Mouse (Mus musculus) hindbrain, embryonic 10.5 days (tissue): ENCODE data around the gene Cdcp2. TPM values are rescaled to one million over a fixed set of nuclear protein-coding genes. Genes with fewer than 3 reads are reported as not detected.
A peak's percentile ranks its signal among the peaks of the same experiment; 100 is the strongest.

Source experiments
- DNase-seq: peaks from one replicate; pipeline ENCODE4 v3.0.0-alpha.2; 2017; ENCODE audit warnings: low spot score
- H3K27ac ChIP-seq: fragments of 300-500 bp; sonication (generic); 2 replicates; pipeline ENCODE4 v1.5.1; 2016; ENCODE audit warnings: mild to moderate bottlenecking, moderate library complexity
- H3K27me3 ChIP-seq: fragments of 300-500 bp; sonication (generic); 2 replicates; pipeline ENCODE4 v1.6.1; 2016; ENCODE audit warnings: mild to moderate bottlenecking; ENCODE audit not compliant: poor library complexity, insufficient read depth, severe bottlenecking
- H3K36me3 ChIP-seq: fragments of 300-500 bp; sonication (generic); 2 replicates; pipeline ENCODE4 v1.6.1; 2016; ENCODE audit warnings: mild to moderate bottlenecking, moderate library complexity
- H3K4me1 ChIP-seq: fragments of 300-500 bp; sonication (generic); replicated peaks from 2 replicates; pipeline ENCODE4 v1.6.1; 2016; ENCODE audit warnings: mild to moderate bottlenecking
- H3K4me3 ChIP-seq: fragments of 300-500 bp; sonication (generic); 2 replicates; pipeline ENCODE4 v1.5.1; 2016; ENCODE audit warnings: mild to moderate bottlenecking, moderate library complexity
- H3K9me3 ChIP-seq: fragments of 300-500 bp; sonication (generic); 2 replicates; pipeline ENCODE4 v1.6.1; 2016; ENCODE audit warnings: mild to moderate bottlenecking, moderate library complexity
- WGBS: fragments of 180-500 bp; shearing (Covaris S2); methylation state at CpG from one replicate; pipeline ENCODE4 v1.1.7; 2016; 5-methylcytosine and 5-hydroxymethylcytosine counted together
- polyA plus RNA-seq: library from polyadenylated mRNA; unstranded; fragments of >200 nt; fragmentation: Nextera tagmentation; extraction: Ambion mirVana; gene quantifications from 2 replicates; pipeline ENCODE4 v1.2.1, GENCODE M21; 2016

The Cdcp2 gene
- polyA plus RNA-seq, 1 experiment from 2014 or later, result 0.30 TPM

DNA sequence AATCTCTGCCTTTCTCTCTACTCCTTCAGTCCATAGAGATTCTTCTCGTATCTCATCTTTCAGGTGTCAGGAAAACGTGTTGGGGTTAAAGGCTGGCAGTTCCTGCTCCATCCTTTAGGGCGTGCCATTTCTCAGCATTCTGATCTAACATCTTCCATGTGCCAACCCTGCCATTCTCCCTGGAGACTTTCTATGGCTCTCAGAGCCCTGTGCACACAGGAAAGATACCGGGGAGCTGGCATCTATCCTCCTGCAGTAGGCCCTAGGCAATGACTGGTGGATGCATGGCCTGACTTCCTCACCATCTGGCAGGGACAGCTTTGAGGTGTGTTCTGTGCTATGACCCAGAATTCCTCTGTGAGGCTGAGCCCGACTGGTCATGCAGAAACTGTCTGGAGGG lies 28.4 kb downstream of the Cdcp2 start:
- 63% methylated on average over 5 of the region's 5 CpGs for WGBS
- no peak for DNase-seq
- H3K9me3 ChIP-seq, result no peaks in the 10 kb centered on the region
- H3K27ac ChIP-seq, result no peak overlapping the region
- no peak overlapping the region for H3K4me3 ChIP-seq
- H3K27me3 ChIP-seq, result peaks cover 5% of the 10 kb centered on the region; the same call in 1 of the 2 replicates
- H3K4me1 ChIP-seq, result peaks cover 69% of the 10 kb centered on the region
- no peaks in the 10 kb centered on the region for H3K36me3 ChIP-seq

DNA sequence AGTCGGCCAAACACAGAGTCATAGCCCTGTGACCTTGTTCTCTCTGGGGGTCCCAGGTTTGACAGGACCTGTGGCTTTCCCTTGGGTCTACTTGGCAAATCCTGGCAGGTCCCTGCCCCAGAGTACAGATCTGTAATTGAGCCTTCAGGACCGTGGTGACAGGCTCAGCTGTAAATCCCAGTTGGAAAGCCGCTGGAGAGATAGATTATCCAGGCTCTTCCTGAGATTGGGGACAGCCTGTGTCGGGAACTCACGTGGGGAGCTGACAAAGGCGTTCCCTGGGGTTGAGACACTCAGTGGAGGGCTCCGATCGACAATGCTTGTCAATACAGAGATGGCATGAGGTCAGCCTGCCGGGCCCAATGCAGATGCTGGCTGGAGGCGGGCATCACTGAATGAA lies 29.7 kb downstream of the Cdcp2 start:
- Histone ChIP-seq H3K36me3 (no peaks in the 10 kb centered on the region), H3K27ac (peak overlapping the region; percentile 78), H3K9me3 (no peaks in the 10 kb centered on the region), H3K4me3 (no peak overlapping the region), H3K4me1 (peaks cover 71% of the 10 kb centered on the region), H3K27me3 (peaks cover 5% of the 10 kb centered on the region; the same call in 1 of the 2 replicates)
- 41% methylated on average over 10 of the region's 10 CpGs for WGBS
- DNase-seq, result no peak

DNA sequence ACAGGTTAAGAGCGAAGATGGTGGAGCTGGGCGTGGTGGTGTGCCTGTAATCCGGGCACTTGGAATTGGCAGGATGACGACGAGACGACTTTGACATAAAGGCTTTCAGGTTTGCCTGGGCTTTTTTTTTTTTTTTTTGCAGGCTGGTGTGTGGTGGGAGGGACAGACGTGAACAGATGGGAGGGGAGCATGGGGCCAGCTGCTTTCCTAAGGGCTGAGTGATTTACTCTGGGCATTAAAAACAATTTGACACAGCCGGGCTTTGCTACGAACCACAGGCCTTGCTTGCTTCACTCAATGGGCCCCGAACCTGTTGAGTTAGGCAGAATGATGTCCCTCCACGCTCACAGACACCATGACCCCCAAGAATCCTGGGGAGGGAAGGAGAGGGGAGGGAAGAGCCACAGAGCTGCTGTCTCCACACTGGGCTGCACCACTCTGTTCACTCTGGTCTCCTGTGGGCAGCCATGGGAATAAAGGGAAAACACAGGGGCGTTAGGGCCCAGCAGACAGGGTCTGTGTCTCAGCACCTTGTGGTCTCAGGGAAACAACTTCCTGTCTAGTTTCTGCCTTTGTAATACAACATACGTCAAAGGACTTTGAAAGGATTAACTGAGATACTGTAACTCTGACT lies 30.3 kb downstream of the Cdcp2 start:
- Histone ChIP-seq H3K9me3 (no peaks in the 10 kb centered on the region), H3K27ac (peak overlapping the region; percentile 78), H3K4me3 (no peak overlapping the region), H3K27me3 (peaks cover 5% of the 10 kb centered on the region; the same call in 1 of the 2 replicates), H3K36me3 (no peaks in the 10 kb centered on the region), H3K4me1 (peaks cover 68% of the 10 kb centered on the region)
- peak; percentile 27 for DNase-seq
- 54% methylated on average over 13 of the region's 13 CpGs for WGBS

DNA sequence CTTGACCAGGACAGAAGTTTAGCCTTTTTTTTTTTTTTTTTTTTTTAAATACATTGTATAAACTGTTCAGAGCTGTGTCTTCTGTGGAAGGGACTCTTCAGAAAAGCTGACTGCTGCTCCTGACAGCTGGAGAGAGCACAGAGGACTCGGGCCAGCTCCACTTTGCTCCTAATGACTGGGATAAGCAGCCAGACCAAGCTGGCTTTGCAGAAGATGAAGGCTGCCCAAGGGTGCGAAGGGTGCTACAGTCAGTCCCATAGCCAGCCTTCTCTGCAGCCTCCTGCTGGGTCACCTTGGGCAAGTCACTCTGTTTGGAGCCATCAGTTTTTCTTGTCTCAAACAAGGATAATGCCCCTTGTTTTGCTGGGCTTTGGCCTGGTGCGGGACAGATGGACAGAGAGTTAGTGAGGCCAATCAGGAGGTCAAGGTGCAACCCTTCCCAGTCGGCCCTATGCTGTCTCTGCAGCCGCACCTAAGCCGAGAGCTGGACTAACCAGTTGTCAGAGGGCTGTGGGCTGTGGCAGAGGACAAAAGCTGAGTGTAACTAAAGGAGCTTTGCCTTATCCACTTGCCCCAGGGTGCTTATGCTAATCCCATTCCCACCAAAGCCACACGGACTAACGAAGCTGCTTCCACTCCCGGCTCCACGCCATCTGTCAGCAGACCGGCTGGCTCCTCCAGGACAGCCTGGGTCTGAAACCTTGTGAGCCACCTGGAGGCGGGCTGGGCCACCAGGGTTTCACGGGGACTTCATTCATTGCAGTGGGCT lies 31.4 kb downstream of the Cdcp2 start:
- WGBS, result 20% methylated on average over 13 of the region's 13 CpGs
- Histone ChIP-seq H3K36me3 (no peaks in the 10 kb centered on the region), H3K27ac (peak overlapping the region; percentile 82), H3K27me3 (peaks cover 5% of the 10 kb centered on the region; the same call in 1 of the 2 replicates), H3K9me3 (no peaks in the 10 kb centered on the region), H3K4me1 (peaks cover 70% of the 10 kb centered on the region), H3K4me3 (0 out of 2 replicates have a peak overlapping the region, but pooled peaks have one; percentile 6)
- DNase-seq, result peak; percentile 61

DNA sequence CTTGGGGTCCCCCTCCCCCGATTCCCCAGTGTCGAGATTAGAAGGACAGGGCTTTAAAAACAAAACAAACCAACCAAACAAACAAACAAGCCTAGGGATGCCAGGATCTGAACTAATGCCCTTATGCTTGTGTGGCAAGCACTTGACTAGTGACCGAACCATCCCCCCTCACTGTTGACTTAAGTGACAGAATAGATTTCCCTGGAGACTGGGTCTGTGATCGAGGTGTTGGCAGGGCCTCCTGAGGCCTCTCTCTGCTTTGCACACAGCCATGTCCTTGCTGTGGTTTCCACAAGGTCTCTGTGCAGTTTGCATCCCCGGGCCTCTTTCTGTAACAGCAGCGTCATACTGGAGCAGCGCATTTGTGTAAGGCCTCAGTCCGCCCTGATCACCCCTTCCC lies 32.7 kb downstream of the Cdcp2 start:
- H3K27ac ChIP-seq, result peak overlapping the region; percentile 64; the same call in 1 of the 2 replicates
- WGBS, result 80% methylated on average over 8 of the region's 8 CpGs
- H3K36me3 ChIP-seq, result no peaks in the 10 kb centered on the region
- peaks cover 65% of the 10 kb centered on the region for H3K4me1 ChIP-seq
- H3K4me3 ChIP-seq, result no peak overlapping the region
- no peak for DNase-seq
- H3K27me3 ChIP-seq, result peaks cover 5% of the 10 kb centered on the region; the same call in 1 of the 2 replicates
- H3K9me3 ChIP-seq, result no peaks in the 10 kb centered on the region

DNA sequence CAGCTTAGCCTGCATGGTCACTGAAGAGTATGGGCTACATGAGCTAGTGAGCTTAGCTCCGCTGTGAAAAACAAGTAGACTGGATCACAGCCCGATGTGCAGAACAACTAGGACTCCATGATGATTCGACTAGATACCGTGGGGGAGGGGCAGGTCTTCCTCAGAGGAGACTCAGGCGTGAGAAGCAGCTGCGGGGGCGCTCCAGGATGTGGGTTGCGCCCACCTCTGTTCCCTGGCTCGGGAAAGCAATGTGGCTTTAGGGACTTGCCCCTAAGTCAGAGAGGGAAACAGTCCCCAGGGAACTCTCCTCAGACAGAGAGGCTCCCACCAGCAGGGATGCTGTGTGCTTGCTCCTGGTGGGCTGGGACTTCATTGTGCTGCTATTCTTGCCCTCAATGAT lies 33.8 kb downstream of the Cdcp2 start:
- Histone ChIP-seq H3K4me3 (no peak overlapping the region), H3K27me3 (peaks cover 5% of the 10 kb centered on the region; the same call in 1 of the 2 replicates), H3K36me3 (no peaks in the 10 kb centered on the region), H3K9me3 (no peaks in the 10 kb centered on the region), H3K4me1 (peaks cover 59% of the 10 kb centered on the region), H3K27ac (peak overlapping the region; percentile 57)
- DNase-seq, result no peak
- WGBS, result 21% methylated on average over 9 of the region's 9 CpGs

DNA sequence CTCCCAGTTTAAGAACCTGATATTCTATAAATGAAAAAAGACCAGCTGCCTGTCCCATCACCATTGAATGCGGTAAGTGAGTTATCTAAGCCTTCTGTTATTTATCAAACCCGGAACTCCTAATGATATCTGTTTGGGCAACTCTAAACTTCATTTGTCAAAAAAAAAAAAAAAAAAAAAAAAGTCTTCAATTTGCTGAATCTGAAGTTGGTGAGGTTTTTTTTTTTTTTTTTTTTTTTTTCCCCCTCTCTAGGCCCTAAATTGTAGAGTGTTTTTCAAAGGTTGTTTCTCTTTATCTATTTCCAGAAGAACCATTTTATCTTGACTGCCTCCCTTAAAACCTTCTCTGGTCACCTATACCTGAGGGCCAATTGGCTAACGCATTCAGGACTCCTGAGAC lies 38.2 kb downstream of the Cdcp2 start:
- H3K4me3 ChIP-seq, result no peak overlapping the region
- H3K27me3 ChIP-seq, result peaks cover 25% of the 10 kb centered on the region; the same call in 1 of the 2 replicates
- no peak overlapping the region for H3K27ac ChIP-seq
- WGBS, result 94% methylated on average over 3 of the region's 3 CpGs
- DNase-seq, result no peak
- peaks cover 9% of the 10 kb centered on the region; the same call in 1 of the 2 replicates for H3K36me3 ChIP-seq
- H3K9me3 ChIP-seq, result no peaks in the 10 kb centered on the region
- peaks cover 60% of the 10 kb centered on the region for H3K4me1 ChIP-seq

DNA sequence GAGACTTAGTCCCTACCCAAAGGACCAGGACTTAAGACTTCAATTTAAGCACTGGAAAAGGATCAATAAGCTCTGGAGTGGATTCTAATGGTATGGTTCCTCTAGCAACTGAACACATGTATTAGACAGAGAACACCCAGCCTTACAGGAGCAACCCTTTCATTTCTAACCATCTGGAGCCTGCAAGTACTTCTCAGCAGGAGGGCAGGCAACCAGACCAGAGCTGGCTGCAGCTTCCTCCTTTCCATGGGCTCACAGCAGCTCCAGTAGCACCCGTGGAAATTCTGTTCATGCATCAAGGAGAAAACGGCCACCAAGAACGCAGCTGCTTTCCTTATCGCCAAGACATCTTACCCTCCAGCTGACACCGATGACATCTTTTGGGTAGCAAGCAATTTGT lies 39.0 kb downstream of the Cdcp2 start:
- Histone ChIP-seq H3K9me3 (no peaks in the 10 kb centered on the region), H3K36me3 (peaks cover 9% of the 10 kb centered on the region; the same call in 1 of the 2 replicates), H3K27me3 (peaks cover 25% of the 10 kb centered on the region; the same call in 1 of the 2 replicates), H3K4me3 (no peak overlapping the region), H3K4me1 (peaks cover 62% of the 10 kb centered on the region), H3K27ac (no peak overlapping the region)
- DNase-seq, result no peak
- WGBS, result 80% methylated on average over 5 of the region's 5 CpGs

DNA sequence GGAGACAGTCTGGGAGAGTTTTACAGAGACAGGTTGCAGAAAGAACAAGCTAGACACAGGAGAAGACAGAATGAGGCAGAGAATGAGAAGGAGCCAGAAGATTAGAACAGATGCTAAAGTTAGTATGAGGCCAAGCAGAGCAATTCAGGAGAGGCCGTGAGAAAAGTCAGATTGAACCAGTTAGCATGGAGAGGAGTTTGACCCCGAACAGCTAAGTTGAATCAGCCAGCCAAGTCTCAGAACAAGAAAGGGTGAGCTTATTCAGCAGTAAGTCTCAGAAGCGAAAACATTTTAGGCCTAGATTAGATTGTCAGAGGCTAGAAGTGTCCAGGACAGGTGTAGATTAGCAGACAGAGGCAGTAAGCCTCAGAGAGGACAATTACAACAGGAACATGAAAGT lies 39.8 kb downstream of the Cdcp2 start:
- WGBS, result 66% methylated on average over 3 of the region's 3 CpGs
- DNase-seq, result no peak
- Histone ChIP-seq H3K9me3 (no peaks in the 10 kb centered on the region), H3K27me3 (peaks cover 25% of the 10 kb centered on the region; the same call in 1 of the 2 replicates), H3K4me3 (no peak overlapping the region), H3K4me1 (peaks cover 66% of the 10 kb centered on the region), H3K36me3 (peaks cover 9% of the 10 kb centered on the region; the same call in 1 of the 2 replicates), H3K27ac (peak overlapping the region; percentile 26; the same call in 1 of the 2 replicates)

DNA sequence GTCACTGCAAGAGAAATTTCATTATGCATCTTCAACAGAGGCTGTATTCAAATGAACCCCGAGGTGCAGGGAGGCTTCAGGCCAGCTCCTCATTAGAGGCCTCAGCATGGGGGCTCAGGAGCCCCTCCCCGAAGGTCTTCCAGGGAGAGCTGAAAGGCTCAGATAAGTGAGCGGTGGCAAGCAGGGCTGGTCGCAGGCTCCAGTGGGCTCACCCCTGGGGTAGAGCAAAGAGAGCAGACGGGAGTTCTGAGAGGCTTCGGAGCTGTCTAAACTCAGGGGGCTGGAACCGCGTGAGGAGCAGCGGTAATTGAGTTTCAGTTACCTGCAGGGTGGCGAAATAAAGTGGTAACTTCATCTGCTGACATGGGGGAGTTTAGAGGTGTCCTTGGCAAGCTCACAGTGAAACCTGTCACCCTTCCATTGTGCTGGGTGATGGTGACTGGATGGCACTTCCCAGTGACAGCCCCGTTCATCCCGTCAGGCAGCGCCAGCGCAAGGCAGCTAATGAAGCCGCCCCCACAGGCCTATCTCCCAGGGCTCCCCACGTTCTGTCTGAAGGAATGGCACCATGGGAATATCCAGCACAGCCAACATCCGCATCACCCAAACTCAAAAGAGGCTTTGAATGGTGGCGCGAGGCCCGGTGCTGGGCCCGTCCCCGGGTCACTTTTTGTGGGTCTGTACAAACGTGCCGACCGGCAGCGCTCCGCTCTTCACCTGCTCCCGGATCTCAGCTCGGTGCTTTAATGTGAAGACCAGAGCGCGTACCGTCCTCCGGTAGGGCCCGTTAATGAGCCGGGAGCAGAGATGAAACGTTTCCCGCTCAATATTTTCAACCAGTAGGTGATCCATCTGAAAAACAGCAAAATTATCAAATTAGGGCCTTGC lies 42.5 kb downstream of the Cdcp2 start:
- H3K4me1 ChIP-seq, result peaks cover 65% of the 10 kb centered on the region
- H3K9me3 ChIP-seq, result no peaks in the 10 kb centered on the region
- H3K27ac ChIP-seq, result peak overlapping the region; percentile 5
- peaks cover 21% of the 10 kb centered on the region for H3K36me3 ChIP-seq
- DNase-seq, result no peak
- WGBS, result 37% methylated on average over 37 of the region's 37 CpGs
- H3K27me3 ChIP-seq, result peaks cover 25% of the 10 kb centered on the region; the same call in 1 of the 2 replicates
- no peak overlapping the region for H3K4me3 ChIP-seq

DNA sequence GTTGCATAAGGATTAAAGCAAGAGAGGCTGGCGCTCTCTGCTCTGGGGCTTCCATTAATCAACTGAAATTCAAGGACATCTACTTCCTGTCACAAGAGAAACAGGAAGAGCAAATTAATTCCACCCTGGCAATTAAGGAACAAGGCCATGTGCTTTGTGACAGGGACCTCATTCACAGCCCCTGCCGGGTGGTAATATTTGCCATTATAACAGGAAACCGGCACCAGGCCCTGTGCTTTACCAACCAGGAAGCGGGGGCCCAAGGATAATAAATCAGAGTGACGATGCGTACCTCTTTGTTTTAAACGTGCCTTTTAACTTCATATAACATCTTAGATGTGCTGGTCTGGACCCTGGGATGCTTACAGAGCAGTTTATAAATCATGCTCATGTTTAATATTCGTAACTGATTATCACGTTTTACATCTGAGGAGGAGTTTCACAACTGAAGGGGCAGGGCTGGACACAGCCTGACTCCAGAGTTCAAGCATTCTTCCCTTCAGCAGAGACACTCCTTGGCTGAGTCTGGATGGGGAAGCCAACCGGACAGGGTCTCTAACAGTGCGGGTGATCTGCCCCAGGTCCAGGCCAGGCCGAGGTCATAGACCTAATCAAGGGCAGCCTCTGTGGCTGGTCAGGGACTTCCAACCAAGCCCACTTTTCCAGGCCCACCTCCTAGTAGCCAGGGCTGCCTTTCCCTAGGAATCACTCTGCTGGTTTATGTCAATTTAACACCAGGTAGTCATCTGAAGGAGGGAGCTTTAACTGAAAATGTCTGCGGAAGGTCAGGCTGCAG lies 43.3 kb downstream of the Cdcp2 start:
- Histone ChIP-seq H3K9me3 (no peaks in the 10 kb centered on the region), H3K27ac (peak overlapping the region; percentile 76), H3K36me3 (peaks cover 21% of the 10 kb centered on the region), H3K4me3 (no peak overlapping the region), H3K27me3 (peaks cover 25% of the 10 kb centered on the region; the same call in 1 of the 2 replicates), H3K4me1 (peaks cover 70% of the 10 kb centered on the region)
- DNase-seq, result peak; percentile 25
- WGBS, result 58% methylated on average over 13 of the region's 13 CpGs

DNA sequence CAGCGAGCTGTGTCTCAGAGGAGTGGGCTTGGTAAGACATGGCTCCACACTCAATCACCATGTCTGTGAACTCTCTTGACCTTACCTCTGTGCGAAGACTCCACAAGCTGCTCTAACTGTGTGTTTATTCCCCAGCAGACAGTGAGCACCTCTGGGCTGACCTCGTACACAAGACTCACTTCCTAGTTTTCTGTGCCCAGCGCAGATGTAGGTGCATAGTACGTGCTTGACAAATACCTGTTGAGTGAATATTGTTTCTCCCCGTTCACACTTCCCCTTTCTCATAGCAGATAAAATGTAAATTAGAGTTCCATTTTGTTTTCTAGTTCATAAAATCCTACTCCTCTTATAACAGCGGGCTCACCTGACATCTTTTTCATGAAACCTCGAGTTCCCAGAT lies 46.8 kb downstream of the Cdcp2 start:
- WGBS, result 92% methylated on average over 8 of the region's 8 CpGs
- Histone ChIP-seq H3K4me3 (no peak overlapping the region), H3K36me3 (peaks cover 42% of the 10 kb centered on the region), H3K9me3 (no peaks in the 10 kb centered on the region), H3K27ac (no peak overlapping the region), H3K27me3 (peaks cover 7% of the 10 kb centered on the region; the same call in 1 of the 2 replicates), H3K4me1 (peaks cover 36% of the 10 kb centered on the region)
- no peak for DNase-seq
